Mouse (Mus musculus) retina, embryonic 14.5 days (tissue): Measurements from ENCODE around the gene Erg.

Experiments
- DNase-seq: peaks from one replicate; pipeline ENCODE4 v3.0.0-alpha.2; 2015; ENCODE audit warnings: low spot score

Erg gene

DNA sequence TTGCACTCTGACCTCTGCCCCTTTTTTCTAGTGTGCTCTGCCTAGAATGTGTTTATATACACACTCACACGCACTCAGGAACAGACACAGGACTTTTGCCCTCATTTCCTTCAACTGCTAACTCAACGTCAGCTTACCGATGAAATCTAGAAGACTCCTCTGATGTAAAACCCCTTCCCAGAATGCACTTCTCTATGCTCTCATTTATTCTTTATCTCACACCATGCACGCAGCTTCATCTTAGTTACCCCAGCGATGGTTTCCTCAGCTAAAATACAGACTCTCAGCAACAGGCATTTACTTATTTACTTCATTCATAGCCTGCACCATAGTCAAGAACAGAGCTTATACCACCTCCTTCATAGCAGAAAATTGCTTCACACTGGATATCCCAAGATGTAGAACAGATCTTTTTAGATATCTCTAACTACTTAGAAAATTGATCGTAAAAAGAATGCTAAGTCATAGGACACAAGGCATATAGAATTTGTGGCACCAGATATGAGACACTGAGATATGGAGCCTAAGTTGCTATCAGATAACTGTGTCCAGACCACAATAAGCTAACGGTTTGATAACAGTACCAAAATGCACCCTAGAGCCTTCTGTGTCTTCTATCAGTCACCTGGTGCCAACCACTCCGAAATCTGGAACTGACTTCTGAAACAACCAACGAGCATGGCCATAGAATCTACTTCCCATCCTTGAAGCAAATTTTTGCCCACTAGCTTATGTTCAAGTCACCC is 98.6 kb downstream of the Erg start:
- DNase-seq, result no peak

- no peak for DNase-seq
Measured at GRCm38 (mm10) chr16:95481176-95481575, 105.2 kb downstream of the Erg start.

DNA sequence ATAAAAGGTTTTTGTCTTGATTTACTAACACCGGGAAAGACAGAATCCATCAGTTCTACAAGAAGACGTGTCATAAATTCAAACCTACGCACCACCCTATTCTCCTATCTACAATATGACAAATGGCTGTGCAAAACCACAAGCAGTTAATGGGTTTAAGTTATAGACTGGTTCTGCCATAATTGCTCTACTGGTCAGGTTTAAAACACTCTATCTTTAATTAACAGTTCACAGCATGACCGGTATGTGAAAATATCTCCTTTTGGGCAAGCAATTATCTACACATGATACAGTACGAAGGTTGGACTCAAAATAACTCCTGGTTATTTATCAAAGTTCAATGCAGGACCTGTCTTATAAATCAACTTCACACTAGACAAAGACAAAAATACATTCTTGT is 107.8 kb downstream of the Erg start:
- DNase-seq, result no peak

DNA sequence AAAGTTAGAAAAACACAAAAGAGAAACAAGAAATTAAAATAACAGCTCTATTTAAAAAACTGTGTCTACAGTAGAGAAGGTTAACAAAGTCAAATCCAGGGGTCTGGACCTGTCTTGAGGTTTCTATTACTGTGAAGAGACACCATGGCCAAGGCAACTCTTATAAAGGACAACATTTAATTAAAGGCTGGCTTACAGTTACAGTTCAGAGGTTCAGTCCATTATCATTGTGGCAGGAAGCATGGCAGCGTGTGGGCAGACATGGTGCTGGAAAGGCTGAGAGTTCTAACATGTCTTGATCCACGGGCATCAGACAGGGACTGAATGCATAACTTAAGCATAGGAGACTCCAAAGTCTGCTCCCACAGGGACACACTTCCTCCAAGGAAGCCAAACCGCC is 111.4 kb downstream of the Erg start:
- DNase-seq, result no peak

GRCm38 (mm10) chr16:95473946-95474345 is 112.4 kb downstream of the Erg start:
- DNase-seq, result no peak

- DNase-seq, result no peak
Measured at GRCm38 (mm10) chr16:95472771-95473170, 113.6 kb downstream of the Erg start.

- DNase-seq, result no peak
Measured at GRCm38 (mm10) chr16:95469262-95470139, 116.9 kb downstream of the Erg start.

DNA sequence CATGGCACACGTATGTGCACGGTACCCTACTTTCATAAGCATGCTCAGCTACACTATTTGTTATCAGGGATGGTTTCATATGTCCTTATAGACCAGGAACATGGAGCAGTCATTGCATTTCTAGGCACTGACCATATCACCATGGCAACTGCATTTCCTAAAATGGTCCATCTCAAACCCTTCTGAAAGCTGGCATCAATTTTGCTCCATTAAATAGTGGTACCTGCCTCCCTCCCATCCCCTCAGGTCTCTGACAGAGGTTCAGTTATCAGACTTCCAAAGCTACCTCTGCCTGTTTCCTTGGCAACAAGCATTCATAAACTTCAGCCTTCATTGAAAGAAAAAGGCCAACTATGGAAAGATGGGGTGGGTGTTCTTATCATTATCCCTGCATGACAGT is 118.5 kb downstream of the Erg start:
- DNase-seq, result no peak

DNA sequence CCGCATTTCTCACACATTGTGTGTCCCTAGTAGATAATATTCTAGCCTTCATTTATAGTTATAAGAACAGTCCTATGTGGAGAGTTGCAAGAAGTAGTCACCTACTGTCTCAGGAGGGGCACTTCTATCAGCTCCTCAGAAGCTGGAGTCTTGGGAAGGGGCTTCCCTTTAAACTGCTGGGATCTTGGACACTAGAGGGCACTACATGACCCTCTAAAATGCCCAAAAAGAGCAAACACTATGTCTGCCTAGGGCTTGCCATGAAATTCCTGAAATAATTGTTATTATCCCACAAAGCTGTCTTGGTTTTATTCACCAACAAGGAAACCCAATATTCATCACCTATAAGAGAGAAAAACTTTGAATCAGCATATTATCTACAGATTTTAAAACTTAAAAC is 119.8 kb downstream of the Erg start:
- peak; percentile 77 for DNase-seq

DNA sequence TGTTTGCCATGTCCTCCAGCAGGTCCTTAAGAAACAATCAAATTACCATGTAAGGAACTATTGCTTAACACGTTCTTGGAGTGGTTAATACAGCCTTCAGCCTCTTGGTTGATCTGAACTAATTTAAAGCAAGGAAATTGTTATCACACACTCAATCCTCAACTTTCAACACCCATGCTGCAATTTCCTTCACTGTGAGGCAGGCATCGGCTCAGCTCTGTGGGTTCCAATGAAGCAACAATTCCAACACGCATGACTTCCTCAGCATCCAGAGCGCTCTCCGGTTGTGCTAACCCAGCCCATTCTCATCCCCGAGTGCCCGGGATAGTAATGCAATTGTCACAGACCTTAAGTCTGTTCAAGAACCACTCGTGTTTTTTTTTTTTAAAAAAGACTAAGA is 121.8 kb downstream of the Erg start:
- DNase-seq, result peak; percentile 30

DNA sequence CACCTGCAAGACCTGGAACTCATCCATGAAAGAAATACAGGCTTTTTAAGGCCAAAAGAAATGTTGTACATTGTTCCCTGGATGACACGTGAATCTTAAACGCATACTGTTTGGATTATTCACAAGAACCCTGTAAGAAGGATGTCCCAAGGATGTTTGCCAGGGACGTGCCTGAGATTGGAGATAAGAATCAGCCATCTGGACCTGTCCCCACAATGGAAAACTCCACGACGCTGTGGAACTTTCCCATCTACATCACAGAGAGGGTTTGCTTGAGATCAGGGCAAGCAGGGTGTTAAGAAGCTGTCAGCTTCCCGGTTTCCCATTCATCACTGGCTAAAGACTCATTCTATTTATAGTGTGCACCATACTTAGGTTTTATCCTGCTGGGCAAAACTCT is 122.6 kb downstream of the Erg start:
- DNase-seq, result no peak

DNA sequence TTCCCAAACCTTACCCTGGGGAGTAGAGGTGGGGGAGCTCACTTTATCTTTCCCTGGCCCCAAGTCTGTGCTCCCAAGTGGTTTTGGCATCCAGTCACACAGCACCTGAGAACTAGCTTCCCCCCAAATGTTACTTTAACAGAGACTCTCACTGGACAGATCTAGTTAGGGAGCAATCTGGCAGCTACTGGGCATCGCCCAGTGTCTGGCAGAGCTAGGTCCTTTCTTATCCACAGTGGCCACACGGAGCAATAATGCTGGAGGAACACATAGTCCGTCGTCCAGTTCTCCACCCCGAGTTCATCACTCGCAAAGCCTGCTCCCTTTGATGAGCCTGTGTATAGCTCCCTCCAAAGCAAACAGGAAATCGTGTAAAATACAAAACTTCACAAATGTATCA is 124.5 kb downstream of the Erg start:
- DNase-seq, result no peak

DNA sequence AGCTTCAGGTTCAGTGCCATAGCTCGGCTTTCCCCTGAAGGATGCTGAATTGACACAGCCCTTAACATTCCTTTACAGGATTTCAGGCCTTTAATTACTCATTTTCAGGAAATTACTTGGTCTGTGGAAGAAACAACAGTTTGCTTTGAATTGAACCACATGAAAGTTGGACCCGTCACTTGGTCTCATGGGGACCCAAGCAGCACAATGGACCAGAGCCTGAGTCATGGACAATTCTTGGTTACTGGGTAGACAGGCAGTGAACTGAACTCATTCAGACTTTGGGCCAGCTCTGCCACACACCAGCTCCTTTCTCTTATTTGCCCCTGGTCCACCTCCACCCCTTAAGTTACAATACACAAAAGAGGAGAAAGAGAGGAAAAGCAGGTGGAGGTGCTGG is 126.1 kb downstream of the Erg start:
- no peak for DNase-seq

GRCm38 (mm10) chr16:95459325-95459691 is 127.1 kb downstream of the Erg start:
- DNase-seq, result no peak

DNA sequence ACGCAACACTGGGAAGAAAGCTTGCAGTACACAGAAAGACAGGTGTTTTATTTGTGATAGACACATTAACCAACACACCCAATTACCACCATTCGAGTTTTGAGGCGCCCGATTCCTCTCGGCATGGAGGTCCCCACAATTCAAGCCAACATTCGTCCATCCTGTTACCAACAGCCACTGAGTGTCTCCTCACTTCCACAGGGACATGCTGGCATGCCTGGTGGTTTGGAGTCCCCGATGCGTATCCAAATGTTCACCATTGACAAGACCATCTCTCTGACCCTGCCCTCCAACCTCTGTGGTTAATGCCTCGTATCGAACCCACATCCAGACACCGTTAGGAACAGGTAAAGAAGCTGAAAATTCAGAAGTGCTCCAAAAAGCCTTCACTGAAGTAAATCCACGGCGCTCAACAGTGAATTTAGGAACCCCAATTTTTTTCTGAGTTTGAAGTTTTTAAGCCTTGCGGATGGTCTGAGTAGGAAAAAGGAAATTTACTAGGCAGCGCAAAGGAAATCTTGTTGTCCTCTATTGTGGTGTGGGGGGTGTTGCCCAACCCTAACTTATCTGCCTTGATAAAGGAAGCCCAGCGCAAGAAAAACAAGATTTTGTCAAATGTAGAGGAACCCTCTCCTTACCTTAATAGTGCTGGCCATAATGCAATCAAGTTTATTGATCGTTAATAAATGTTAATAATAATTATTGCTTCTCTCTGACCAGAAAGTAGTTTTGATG is 127.6 kb downstream of the Erg start:
- DNase-seq, result no peak

DNA sequence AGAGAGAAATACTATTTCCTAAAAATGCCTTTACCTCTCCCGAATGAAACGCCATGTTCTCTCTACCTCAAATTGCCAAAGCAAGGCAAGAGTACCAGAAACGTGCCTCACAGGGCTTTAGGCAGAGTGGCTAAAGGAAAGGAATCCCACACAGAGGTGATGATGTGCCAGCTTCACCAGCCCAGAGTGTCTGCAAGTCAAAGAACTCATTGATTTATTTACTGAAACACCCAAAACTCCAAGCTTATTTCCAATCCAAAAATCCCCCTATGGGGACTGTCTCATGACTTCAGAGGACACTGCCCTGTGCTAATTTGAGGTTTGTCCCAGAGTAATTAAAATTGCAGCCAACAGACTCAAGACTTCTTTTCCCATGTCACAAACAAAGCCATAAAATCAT is 129.4 kb downstream of the Erg start:
- no peak for DNase-seq

- DNase-seq, result no peak
Measured at GRCm38 (mm10) chr16:95455896-95456295, 130.5 kb downstream of the Erg start.

- no peak for DNase-seq
Measured at GRCm38 (mm10) chr16:95455461-95455860, 130.9 kb downstream of the Erg start.

DNA sequence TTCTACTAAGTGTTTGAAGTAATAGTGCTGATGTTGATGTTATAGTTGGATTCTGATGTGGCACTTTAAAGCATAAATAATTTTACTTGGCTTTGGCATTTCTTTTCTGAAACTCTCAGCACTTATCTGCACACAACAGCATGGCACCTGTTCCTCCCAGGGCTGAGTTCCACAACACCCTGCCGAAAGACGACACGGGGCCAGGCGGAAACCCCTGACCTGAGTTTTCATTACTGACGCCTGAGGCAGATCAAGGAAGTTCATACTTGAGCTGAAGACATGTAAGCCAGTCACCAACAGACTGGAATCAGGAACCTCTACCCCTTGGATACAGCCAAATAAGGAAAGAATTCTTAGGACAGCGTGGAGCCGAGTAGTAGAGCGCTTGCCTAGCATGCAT is 134.0 kb downstream of the Erg start:
- DNase-seq, result no peak

GRCm38 (mm10) chr16:95449361-95449725 is 137.1 kb downstream of the Erg start:
- DNase-seq, result no peak

DNA sequence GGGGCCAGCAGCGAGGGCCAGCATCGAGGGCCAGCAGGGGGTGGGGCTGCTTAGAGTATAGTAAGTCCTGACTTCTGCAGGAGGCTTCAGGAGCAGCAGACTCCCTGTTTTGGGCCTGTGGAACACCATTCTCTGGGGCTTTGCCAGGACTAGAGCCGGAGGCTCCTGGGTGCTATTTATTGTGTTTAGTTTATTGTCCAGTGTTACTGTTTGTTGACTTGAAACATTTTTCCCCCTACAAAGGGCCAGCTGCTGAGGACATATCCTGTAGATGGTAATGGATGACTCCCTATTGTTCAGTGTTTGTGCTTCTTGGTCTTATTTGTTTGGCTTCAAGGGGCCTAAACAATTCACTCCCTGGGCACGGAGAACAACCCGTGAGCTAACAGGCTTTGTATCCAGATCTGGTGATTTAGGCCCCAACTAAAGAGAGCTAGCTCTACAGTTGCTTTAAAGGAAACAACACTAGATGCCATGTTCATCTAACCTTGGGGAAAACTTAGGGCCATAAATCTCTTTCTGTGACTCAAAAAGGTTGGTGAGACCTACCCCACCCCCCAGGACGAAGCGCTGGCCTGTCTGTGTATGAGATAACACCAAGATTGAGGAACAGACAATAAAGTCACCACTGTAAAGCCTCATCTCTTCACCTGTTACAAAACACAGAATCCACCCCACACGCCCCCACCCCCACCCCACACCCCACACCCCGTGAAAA is 137.6 kb downstream of the Erg start:
- DNase-seq, result no peak

GRCm38 (mm10) chr16:95447896-95448295 is 138.5 kb downstream of the Erg start:
- DNase-seq, result no peak
